Mouse (Mus musculus) monocyte, adult 59 days (primary cell): ENCODE measurements around the gene Commd8. TPM values are rescaled to one million over a fixed set of nuclear protein-coding genes. Genes with fewer than 3 reads are reported as not detected.

Experiments
- total RNA-seq, 2 experiments: library from RNA; stranded (reverse); gene quantifications; one replicate each; pipeline ENCODE4 v1.2.4; 2023

Gene Commd8
- 100 to 1,000 TPM; 122 to 125 TPM for total RNA-seq

DNA sequence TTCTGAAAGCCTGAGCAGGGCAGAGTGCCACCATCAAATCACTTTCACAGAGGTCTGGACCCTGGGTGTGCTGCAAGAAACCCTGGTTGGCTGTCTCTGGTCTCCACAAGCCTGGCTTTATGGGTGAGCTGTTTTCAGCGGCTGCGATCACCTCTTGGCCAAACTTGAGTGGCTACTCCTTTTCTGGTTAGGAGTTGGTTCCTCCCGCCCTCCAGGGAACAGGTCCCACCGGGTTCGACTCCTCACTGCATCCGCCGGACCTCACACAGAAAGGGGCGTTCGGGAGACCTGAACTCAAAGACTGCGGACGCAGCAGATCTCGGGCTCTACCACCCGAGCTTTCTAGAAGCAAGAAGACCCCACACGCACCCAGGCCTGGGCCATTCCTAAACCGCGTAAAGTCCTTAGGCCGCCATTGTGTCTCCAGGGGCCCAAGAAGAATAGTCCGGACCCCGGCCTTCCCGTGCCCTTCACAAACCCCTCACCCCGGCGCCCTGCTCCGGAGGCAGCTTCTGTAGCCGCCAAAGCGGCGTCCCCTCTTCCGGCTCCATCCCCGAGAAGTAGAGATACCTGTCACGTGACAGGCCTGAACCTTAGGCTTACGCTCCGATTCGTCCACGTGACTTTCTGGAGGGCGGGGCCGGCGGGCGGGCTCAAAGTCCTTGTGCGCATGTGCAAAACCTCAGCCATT, at the start of gene Commd8:
TSS of gene Commd8 (minus strand) at position 596 of the 691 bp plus-strand sequence.

